Mouse (Mus musculus): ENCODE measurements at regions not wholly inside any gene's neighbourhood (a gene's known extent, or its start where the extent isn't known, plus 50 kb on each side); places are given as distances from the start of the nearest gene placed in this dataset.

DNA sequence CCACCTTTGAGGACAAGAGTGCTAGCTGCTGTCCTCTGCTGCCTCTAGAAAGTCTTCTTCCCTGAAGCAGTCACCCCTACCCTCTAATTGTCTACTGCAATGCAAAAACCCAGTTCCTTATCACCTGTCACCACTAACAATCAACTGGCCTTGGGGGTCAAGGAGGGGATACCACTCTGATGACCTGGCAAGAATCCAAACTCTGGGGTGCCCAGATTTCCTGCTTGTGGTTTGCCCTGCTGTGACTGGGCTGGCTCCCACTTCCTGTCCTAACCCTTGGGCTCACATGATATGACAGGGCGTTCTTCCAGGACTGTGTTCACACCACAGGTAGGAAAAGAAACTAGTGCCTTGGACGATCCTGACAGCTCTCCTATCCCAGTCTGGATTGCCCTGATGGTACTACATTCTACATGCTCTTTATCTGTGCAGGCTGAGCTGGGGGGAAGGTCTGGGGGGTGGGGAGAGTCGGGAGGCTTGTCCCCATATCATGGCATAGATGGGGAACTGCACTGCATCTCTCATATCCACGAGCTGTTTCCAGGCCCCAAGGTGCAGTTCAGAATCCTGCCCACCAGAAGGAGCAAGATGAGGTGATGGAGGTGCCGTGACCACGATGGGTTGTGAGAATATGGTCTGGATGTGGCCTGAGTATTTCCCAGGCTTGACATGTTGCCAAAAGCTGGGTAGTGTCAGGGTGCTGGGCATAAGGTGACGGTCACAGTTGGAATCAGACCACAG, 81.0 kb downstream of the Maf start:
- no peak for DNase-seq

DNA sequence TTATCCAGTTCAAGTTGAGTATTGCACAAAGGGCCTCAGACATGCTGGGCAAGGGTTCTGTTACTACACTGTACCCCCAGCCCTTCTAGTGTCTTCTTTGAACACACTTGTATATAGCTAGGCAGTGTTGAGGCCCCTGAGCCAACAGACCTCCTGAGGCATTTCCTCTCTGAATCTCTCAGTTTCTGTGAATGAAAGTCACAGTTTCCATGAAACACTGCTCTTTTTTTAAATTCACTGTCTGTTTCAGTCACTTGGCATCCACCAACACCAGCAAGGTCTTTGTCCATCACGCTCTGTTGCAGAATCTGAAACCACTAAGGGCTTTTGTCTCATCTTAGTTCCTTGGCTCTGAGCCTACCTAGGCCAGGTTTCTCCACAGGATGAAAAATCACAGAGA, 82.5 kb downstream of the Maf start:
- no peak for DNase-seq

DNA sequence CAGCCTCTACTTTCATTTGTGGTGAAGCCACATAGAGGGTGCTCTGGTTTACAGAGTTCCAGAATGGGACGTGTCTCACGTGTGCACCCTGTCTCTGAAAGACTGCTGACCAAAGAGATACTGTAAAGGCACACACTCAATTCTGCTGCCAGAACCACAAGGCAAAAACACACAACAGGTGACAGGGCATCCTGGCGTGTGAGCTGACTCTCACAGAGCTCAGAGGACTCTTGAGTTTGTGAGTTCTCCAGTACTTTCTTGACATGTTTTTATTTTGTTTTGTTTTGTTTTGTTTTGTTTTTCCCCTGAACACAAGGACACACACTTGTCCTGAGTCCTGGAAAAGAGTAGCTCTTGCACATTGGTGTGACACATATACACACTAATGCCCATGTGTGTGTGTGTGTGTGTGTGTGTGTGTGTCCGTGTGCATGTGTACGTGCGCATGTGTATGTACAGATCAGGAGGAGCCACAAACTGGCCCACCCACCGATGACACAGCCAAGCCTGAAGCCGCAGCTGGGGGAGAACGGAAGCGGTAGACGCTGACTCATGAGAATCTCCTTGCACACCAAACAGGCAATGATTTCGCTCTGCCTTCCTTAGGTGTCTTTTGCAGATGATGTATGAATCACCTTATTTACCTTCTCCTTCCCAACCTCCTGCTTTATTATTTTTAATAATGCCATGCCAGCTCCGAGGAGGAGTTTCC, 89.4 kb downstream of the Maf start:
- peak; percentile 17 to 41 for DNase-seq

DNA sequence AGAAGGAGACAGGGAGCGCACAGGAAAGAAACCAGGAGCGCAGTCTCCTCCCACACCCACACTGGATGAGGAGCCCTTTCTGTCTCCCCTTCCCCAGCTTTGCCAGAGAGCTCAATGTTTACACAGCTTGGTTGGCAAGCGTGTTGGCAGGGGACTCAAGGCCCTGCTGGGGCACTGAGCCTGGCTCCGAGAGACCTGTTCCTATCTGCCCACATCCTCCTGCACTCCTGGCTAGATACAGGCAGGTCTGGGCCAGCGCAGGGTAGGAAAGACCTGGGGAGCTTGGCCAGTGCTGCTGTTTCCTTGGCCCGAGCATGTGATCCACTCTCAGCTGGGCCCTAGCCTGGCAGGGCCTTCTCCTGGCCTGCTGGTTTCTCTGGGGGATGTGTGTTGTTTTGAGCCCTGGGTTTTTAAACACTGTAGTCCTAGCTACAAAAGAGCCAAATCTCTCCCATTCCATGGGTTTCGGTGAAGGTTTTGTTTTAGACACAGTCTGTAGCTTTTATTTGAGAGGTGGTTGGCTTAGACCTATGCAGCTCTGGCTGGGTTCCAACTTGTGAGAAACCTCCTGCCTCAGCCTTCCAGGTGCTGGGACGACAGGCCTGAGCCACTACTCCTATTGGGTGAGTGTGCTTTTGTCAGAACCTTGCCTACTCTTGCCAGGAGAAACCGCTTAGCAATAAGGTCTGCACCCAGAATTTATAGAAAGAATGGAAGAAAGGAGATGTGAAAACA, 90.6 kb downstream of the Maf start:
- no peak for DNase-seq

DNA sequence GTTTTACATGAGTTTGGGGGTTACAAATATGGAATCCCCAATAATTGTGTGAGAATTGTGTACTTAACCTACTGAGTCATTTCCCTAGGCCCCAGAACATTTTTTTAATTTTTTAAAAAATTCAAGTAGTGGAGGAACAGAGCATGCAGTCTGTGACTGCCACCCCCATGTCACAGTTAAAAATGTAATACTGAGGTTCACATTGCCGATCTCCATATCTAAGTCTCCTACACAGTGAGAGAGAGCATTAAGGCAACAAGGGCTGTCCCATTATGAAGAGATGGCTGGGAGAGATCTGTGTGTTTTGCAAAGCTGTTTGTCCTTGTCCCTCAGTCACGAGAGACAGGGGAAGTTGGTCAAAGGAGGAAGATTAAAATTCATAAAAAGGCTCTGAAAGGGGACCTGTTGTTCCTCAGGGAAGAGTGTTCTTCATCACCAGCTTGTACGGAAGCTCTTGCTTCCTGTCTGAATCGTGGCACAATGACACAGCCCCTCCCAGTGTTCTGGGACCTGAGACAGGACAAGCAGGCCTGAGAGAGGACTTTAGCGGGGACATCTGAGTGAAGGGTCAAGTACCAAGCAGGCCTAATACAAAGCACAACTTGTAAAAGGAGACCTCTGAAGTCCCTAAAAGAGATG, 93.5 kb downstream of the Maf start:
- peak in 1 of 2 experiments; percentile 38 for DNase-seq

DNA sequence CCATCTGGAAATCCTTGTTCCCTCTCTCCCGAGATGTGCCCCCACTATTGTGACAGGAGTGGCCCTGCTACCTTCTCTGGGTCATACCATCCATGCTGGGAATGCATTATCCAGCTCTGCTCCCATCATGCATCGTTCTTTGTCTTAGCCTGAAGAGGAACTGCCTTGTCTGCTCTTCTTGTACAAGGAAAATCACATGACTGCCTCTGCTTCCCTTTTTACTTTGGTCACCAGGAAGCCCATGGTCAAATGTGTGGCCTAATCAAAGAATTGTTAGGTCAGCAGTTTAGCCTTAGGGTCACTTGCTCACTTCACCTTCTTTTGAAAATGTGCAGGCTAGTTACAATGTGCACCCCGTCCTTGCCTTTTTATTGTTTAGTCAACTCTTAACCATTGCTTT, 95.5 kb downstream of the Maf start:
- no peak for DNase-seq

DNA sequence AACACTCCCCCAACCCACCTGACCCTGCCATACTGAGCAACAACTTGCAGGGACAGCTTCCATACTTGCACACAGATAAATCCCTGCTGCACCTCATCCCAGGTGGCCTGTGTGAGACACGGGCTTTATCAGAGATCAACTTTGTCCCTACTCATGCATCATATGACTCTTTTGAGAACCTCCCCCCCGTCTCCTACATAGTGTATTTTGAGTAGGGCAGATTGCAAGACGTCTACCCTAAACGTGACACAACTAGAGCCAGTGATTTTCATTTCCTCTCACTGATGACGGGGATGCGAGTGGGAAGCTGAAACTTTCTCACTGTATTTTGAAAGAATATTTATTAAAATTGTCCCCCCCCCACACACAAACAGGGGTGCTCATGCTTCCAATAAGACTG, 107.8 kb downstream of the Maf start:
- DNase-seq: no peak

DNA sequence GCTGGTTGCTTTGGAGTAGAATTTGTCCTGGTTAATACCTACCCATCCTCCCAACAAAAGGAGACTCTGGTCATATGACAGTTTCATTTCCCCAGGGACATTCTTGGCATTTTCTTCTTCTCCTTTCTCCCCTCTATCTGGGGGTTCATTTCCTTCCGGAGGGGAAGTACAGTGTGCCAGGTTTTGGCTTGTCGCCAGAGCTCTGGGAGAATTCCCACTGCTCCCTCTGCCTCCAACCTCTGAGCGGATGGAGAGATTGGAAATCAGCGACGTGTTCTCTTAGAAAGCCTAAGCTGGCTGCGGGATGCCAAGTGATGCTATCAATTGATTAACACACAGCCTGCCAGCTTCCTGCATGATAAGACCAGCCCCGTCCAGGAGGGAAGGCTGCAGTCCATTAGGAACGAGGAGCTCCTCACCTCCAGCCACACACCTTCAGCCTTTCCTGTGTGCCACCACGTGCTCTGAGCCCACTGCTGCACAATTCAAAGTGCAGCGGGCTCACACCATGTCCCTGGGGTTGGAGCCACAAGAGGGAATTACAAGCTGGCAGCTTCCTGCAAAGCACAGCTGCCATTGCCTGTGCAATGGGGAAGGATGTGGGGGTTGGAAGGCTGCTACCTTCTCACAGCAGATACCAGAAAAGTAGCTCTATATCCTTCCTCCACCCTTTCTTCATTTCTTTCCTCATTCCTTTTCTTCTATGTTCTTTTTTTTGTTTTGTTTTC, 110.2 kb downstream of the Maf start:
- peak; percentile 18 to 40 for DNase-seq

DNA sequence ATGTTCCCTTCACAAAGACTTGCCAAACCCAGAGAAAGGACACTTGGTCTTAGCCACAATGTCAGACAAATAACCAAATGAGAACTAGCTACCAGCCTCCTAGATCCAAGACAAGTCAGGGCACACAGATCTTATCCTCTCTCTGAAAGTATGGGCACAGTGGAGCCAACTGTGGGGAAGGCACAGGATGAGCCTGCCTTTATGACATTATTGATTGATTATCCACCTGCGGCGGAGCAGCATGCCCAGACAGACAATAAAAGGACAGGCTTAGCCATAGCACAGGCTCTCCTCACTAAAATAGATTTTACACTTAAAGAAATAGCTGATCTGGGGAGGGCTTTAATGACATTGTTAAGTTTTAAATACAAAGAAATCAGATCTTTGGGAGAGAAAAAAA, 117.9 kb downstream of the Maf start:
- no peak for DNase-seq

DNA sequence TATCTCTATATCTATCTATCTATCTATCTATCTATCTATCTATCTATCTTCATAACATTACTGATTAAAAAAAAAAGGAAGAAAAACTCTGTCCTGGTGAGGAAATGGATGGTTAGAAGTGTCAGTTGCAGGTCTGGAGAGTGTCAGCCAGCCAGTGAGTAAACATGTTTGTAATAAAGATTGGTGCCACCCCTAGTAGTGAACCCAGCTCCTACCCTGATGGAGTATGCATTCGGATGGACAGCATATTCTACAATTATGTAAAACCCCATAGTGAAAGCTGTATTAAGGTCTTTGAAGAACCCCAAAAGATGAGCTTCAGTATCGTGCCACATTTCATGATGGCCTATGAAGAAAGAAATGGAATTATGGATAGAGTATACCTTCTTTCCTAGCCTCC, 118.5 kb downstream of the Maf start:
- no peak for DNase-seq

DNA sequence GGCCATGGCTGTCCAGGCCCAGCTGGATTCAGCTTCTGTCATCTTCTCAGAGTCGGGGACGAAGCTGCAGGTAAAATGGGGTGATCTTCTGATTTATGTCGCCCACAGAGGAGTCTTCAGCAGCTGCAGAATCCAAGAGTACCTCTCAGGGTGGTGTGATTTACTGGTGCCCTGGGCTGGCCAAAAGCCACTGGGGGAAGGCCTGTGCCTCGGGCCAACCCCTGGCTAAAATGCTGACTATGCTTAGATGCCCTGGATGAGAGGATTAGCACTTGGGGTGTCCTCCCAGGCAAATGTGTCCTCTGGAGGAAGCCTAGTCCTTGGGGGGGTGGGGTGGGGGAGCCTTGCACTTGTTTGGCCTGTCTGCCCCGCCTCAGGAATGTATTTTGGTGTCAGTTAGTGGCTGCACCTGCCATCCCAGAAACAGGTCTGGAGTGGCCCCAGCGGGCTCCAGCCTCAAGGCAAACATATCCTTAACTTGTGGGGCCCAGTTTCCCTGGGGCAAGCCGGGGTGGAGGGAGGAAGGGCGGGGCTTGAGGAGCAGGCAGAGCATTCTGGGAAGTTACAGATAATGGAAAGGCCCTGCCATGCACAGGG, 123.2 kb downstream of the Maf start:
- no peak for DNase-seq

DNA sequence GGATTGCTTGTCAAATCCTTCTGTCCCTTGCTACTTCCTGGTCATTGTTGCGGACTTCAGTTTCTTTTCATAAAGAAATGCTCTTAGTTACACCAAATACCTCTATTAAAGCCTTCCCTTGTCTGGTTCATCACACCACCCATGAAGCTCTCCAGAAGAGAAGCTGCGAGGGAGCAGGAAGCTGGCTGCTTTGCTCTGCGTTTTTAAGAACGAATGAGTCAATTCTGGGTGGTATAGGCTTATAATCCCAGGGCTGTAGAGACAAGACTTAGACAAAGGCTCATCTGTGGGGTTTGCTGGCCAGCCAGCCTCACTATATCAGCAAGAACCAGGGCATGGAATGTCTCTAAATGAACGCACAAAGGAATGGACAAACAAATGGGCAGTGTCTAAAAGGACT, 124.4 kb downstream of the Maf start:
- DNase-seq: no peak

DNA sequence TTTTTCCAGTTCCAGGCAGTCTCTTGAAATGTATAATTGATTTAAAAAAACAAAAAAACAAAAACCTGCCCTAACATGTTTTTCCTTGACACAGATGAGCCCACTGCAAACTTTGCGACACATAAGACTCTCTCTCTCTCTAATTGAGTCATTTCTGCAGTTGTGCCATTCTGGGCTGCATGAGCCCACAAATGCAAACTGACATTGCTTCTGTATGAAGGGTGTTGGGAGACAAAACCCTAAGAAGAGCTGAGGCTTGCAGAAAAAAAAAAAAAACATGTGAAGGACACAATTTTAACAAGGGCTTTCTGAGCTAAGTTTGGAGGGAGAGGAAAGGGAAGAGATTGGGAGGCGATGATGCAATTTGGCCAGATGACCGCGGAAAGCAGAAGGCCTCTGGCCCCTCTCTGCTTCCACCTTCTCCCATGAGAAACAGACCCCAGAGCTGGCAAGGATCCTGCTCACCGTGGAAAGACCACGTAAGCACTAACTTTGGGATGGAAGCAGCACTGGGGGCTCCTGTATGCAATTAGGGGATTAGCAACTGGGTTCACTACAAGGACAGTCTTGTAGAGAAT, 125.6 kb downstream of the Maf start:
- DNase-seq: no peak

DNA sequence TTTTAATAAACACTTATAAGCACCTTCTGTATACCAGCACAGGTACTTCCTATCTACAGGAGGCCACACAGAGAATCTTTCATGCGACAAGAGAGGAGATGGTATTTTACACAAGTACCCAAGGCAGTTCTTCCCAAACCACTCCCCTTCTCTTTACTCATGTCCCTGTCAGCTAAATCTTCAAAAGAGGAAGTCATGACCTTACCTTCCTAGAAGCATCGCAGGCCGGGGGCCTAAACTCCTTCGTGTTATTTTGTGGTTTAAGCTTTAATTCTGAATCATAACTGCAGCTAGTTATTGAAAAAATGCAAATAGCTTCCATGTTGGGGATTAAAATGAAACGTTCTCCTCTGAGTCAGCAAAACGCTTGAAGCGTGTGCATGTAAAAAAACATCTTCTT, 139.2 kb downstream of the Maf start:
- no peak for DNase-seq

DNA sequence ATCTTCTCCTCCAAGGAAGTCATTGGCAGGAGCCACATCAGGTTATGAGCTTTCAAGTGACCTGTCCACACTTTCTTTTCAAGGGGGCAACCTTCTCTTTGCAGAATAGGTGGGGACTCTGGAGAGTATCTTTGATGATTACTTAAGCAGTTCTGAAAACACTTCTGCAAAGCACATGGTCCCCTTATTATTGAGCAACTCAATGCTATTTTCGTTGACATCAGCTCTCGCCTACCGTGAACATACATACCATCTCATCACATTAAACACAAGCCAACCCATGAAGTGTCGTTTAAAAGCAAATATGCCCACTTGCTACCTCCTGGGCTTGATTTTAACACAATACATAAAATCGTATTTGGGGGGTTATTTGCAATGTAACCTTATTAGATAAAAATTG, 141.8 kb downstream of the Maf start:
- DNase-seq: no peak

DNA sequence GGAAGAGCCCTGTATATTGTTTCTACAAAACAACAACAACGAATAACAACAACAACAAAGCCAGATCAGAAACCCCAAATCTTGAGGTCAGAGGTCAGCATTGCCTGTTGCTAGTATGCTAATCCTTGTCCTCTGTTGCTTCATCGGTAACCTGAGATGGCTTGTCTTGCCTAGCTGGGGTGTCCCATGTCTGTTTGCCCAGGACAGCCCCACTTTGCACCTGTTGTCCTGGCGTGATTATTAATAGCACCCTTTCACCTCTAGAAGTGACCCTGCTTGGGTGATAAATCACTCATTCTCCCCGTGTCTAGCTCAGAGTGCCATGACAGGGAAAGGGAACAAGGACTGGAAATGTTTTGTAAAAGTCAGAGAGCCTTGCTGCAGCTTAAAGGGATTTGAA, 145.2 kb downstream of the Maf start:
- no peak for DNase-seq

DNA sequence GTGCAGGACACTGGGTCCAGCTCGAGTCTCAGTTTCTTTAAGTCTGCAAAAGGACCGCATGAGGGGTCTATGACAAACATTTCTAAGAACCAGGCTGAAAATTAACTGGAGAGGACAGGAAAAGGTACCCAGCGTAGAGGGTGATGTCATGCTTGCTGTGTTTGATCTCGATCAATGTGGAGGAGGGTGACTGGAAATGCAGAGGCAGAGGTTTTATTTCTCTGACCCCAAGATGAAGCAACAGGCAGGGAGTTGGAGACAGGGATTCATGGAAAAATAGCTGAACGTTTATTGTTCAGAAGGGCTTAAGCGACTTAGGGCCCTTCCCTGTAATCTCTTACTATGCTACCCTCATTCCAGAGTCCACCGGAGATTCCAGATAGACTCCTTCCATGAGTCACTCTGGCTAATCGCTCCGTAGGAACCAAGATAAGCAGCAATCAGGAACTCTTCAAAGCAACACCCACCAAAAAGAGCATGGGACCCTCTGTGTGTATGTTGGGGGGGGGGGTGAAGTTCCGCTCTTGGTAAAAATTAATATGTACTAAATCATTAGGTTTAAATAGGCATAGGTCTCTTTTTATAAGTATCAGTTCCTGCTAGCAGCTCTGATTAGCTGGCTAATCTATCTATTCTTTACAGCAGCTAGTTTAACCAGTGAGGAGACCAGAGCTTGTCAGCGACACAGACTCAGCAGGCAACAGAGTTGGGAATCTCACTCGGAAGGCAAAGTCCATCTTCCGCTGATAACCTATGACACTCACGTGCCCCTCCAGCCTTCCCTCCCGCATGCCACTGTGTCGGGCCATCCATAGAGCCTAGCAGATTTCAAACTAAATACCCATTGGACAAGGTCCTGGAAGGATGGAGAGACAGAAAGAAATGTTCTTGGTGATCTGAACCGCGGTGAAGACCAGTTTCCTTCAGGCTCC, 146.3 kb downstream of the Maf start:
- DNase-seq: no peak

DNA sequence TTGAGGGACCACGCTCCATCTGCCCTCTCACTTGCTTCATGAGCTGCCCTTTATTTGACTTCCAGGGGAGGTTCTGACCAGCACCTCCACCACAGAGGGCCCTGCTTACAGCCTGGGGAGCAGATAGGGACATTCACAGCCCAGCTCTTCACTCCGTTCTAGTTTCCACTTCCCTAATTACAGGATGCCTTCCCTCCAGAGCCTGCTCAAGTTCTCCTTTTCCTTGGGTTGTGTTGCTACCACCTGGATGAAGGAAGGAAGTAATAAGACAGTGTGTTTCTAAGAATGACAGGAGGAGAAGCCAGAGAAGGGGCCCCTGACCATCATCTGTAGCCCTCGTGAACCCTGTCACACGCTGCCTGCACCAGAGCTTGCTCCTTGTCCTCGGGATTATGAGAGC, 152.1 kb downstream of the Maf start:
- no peak for DNase-seq

DNA sequence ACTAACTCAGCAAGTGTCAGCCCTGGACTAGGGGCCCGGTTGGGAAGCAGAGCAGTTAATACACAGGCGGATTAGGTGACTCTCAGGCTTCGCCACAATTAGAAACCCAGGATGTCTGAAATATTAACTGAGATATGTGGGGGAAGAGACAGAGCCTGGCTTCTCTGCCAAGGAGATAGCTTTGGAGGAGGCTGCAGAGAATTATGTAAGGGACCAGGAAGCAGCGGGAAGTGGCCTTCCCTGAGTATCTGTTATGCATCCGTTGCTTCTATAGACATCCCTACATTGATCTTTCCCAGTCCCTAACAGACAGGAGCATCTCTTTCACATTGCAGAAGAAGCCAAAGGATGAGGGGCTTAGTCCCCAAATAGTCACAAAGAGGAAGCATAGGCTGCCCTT, 153.4 kb downstream of the Maf start:
- DNase-seq: no peak

DNA sequence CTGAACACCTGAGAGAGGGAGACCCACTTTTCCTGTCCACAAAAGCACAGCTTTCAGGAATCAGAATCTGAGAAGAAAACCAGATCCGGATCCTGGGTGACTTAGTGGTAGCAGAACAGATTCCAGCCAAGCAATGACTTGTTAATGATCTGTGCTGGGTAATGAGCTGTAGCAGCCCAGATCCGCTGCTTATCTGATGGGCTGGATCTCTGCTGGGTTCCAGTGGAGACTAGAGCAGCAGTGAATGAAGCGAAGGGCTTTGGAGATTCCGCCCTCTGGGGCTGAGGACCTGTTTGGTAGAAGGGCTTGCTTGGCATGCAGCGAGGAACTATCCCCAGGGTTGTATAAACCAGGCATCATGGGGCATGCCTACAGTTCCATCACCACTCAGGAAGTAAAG, 156.3 kb downstream of the Maf start:
- peak; percentile 3 to 49 for DNase-seq

DNA sequence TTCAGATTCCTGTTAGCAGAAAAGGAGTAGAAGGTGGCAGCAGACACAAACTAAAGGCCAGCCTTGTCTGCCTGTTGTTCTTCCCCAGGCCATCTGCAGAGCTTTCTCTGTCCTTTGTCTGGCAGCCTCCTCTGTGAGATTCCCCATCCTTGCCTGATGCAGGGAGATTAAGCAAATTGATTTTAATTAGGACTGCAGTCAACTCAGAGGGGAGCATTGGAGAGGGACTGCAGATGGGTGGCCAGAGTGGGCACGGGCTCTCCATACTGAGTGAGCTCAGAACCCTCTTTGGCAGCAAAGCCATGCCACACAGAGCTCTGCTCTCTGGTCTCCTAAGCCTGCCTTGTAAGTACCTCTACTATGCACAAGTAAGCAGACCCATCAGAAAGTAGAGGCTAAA, 158.5 kb downstream of the Maf start:
- DNase-seq: no peak

Measured in kidney, postnatal 25 days (tissue).